Comparison of ENCODE assay signal across 15 mouse cellular contexts in the genomic region with DNA sequence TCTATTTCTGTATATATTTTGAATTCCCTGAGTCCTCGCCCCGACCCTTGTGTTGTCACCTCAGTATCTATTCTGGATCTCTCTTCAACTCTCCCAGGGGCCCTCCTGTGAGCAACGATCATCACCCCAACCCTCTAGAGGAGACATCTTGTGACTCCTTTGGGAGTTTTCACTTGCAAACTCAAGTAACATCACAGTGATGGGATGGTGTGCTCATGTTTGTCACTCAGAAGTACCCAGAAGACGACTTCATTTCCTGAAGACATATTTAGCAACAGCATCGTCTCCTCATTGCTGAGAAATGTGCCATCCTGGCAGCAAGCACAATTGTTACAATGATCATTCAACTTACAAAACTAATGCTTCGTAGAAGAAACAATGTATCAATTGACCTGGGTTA.
"Had no signal": no experiment of that assay in that cellular context is flagged by ENCODE, and none has a peak within 500 bp of the region (broad histone marks: within the 10 kb centered on the region; RNA-seq: fewer than 3 reads in every experiment).

No protein-coding gene starts in this region.

- H3K4me3 ChIP-seq: liver, embryonic 13.5 days; liver, embryonic 15.5 days; midbrain, embryonic 10.5 days; myocyte; neural tube, embryonic 13.5 days; neural tube, embryonic 15.5 days had no signal

- H3K27ac ChIP-seq: liver, embryonic 13.5 days; liver, embryonic 15.5 days; midbrain, embryonic 10.5 days; neural tube, embryonic 13.5 days; neural tube, embryonic 15.5 days had no signal

- H3K36me3 ChIP-seq: liver, embryonic 13.5 days; liver, embryonic 15.5 days; midbrain, embryonic 10.5 days; neural tube, embryonic 13.5 days; neural tube, embryonic 15.5 days had no signal

- H3K4me1 ChIP-seq: liver, embryonic 13.5 days; liver, embryonic 15.5 days; neural tube, embryonic 15.5 days had no signal

- H3K9me3 ChIP-seq: liver, embryonic 13.5 days; liver, embryonic 15.5 days; midbrain, embryonic 10.5 days; neural tube, embryonic 13.5 days; neural tube, embryonic 15.5 days had no signal

- DNase-seq: liver, embryonic 13.5 days; lung, adult 18-20 months; lung, embryonic 14.5 days; lung, postnatal 10 days; lung, postnatal 4 days; right cerebral cortex, adult 18-20 months; right cerebral cortex, postnatal 14 days; thymus, adult 18-20 months; thymus, postnatal 14 days; thymus, postnatal 36 days had no signal

- H3K27me3 ChIP-seq: liver, embryonic 13.5 days; liver, embryonic 15.5 days; neural tube, embryonic 13.5 days; neural tube, embryonic 15.5 days had no signal
